Mouse (Mus musculus): ENCODE measurements at regions not wholly inside any gene's neighbourhood (a gene's known extent, or its start where the extent isn't known, plus 50 kb on each side); places are given as distances from the start of the nearest gene placed in this dataset.
A peak's percentile ranks its signal among the peaks of the same experiment; 100 is the strongest.

GRCm38 (mm10) chr13:43975281-43975680 is 190.7 kb downstream of the Cd83 start:
- no peak for DNase-seq

GRCm38 (mm10) chr13:43975801-43976200 is 191.2 kb downstream of the Cd83 start:
- no peak for DNase-seq

GRCm38 (mm10) chr13:43976676-43977075 is 192.1 kb downstream of the Cd83 start:
- no peak for DNase-seq

- no peak for DNase-seq
These were observed 202.8 kb downstream of the Cd83 start for GRCm38 (mm10) chr13:43987338-43987737.

- DNase-seq: no peak
These were observed 203.8 kb downstream of the Cd83 start for GRCm38 (mm10) chr13:43988421-43988820.

- DNase-seq: peak; percentile 52
These were observed 205.9 kb downstream of the Cd83 start for GRCm38 (mm10) chr13:43990281-43991101.

- peak; percentile 34 for DNase-seq
These were observed 207.2 kb downstream of the Cd83 start for GRCm38 (mm10) chr13:43991774-43992173.

GRCm38 (mm10) chr13:43992968-43993367 is 208.4 kb downstream of the Cd83 start:
- no peak for DNase-seq

GRCm38 (mm10) chr13:43994361-43994760 is 209.8 kb downstream of the Cd83 start:
- DNase-seq: no peak

GRCm38 (mm10) chr13:43995623-43996022 is 211.0 kb downstream of the Cd83 start:
- DNase-seq: no peak

GRCm38 (mm10) chr13:44001861-44002545 is 217.4 kb downstream of the Cd83 start:
- DNase-seq: no peak

GRCm38 (mm10) chr13:44012868-44013267 is 228.3 kb downstream of the Cd83 start:
- DNase-seq: no peak

- peak; percentile 70 for DNase-seq
These were observed 234.1 kb downstream of the Cd83 start for GRCm38 (mm10) chr13:44018489-44019303.

GRCm38 (mm10) chr13:44019304-44019583 is 234.7 kb downstream of the Cd83 start:
- no peak for DNase-seq

- DNase-seq: no peak
These were observed 236.3 kb downstream of the Cd83 start for GRCm38 (mm10) chr13:44020851-44021250.

- no peak for DNase-seq
These were observed 237.5 kb downstream of the Cd83 start for GRCm38 (mm10) chr13:44022106-44022505.

- DNase-seq: no peak
These were observed 240.0 kb downstream of the Cd83 start for GRCm38 (mm10) chr13:44024612-44025011.

- DNase-seq: peak; percentile 41
These were observed 242.0 kb downstream of the Cd83 start for GRCm38 (mm10) chr13:44026321-44027255.

GRCm38 (mm10) chr13:44028081-44028480 is 243.5 kb downstream of the Cd83 start:
- DNase-seq: no peak

- no peak for DNase-seq
These were observed 246.0 kb downstream of the Cd83 start for GRCm38 (mm10) chr13:44030590-44030989.

- DNase-seq: no peak
These were observed 253.3 kb downstream of the Cd83 start for GRCm38 (mm10) chr13:44037774-44038294.

- DNase-seq: peak; percentile 53
These were observed 253.7 kb downstream of the Cd83 start for GRCm38 (mm10) chr13:44038322-44038721.

Measured in embryo, embryonic 11 days (tissue).